Comparison of ENCODE assay signal across 8 mouse cellular contexts in the genomic region with DNA sequence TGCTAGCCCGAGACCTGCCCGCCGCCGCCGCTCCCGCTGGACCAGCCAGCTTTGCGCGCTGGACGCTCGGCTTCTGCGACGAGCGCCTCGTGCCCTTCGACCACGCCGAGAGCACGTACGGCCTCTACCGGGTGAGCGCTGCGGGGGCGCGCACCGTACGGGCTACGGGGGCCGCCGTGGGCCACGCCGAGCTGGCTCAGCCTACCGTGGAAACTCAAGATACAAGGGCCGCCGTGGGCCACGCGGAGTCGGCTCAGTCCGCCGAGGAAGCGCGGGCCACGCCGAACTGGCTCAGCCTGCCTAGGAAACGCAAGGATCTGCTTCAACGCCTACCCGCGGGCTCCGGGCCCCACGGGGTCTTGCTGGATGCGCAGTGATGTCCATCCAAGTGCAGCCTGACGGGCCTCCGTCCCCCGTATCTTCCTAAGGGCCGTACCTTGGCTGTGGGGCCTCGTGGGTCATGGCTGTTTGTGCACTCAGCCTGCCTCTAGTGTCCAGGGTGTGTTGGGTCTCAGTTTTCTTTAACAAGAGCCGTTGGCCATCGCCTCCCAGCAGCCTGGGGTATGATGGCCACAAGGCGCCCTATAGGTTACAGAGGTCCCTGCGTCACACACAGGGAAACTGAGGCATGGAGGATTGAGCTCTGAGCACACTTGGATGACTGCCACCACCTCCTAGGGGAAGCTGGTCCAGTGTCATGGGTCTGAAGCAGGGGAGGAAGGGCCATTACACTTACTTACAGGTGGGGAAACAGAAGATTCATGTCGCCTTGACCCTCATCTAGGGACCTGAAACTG. TPM values are rescaled to one million over a fixed set of nuclear protein-coding genes. Genes with fewer than 3 reads are reported as not detected.
DNase-seq lines count a peak whose midpoint lies in the region; ATAC-seq lines count a peak whose summit lies in the region.

No protein-coding gene starts in this region.

- H3K27me3 ChIP-seq in intestine, embryonic 16.5 days (replicated peaks; ENCODE audit: control insufficient read depth, insufficient read depth, low read length), result no peaks in the 10 kb centered on the region
- no peaks in the 10 kb centered on the region for H3K27me3 ChIP-seq in stomach, embryonic 14.5 days (ENCODE audit: control insufficient read depth, insufficient read depth, low read length)

- peak overlapping the region; percentile 87 for H3K4me3 ChIP-seq in intestine, embryonic 16.5 days (ENCODE audit: low read length)
- H3K4me3 ChIP-seq in stomach, embryonic 14.5 days (ENCODE audit: low read depth, low read length), result peak overlapping the region; percentile 90

- ATAC-seq in intestine, embryonic 16.5 days, result peak; percentile 77
- ATAC-seq in megakaryocyte progenitor cell, adult 5-6 weeks (replicated peaks; ENCODE audit: poor library complexity), result peak; percentile 15
- ATAC-seq in stomach, embryonic 14.5 days (ENCODE audit: insufficient number of reproducible peaks, insufficient read depth, low FRiP score, low read depth), result peak; percentile 68

- peak; percentile 80 for DNase-seq in embryo, embryonic 11 days
- DNase-seq in embryo, embryonic 9.5 days (ENCODE audit: extremely low spot score), result no peak
- peak; percentile 93 for DNase-seq in cerebellum, adult 9-11 months
- DNase-seq in gastrocnemius, postnatal 14 days, result peak; percentile 76
- DNase-seq in left cerebral cortex, postnatal 14 days (ENCODE audit: low spot score in 2 of 2), result peak; percentile 74 to 88

- peaks cover 24% of the 10 kb centered on the region for H3K4me1 ChIP-seq in intestine, embryonic 16.5 days (ENCODE audit: control insufficient read depth, insufficient read depth, low read length)
- H3K4me1 ChIP-seq in stomach, embryonic 14.5 days (ENCODE audit: control insufficient read depth, insufficient read depth, low read length), result peaks cover 18% of the 10 kb centered on the region; the same call in 1 of the 2 replicates

- intact Hi-C loops in gastrocnemius, postnatal 14 days (cut with DNase I; ENCODE audit: low total_unique reads), result no loop called here
- intact Hi-C loops in left cerebral cortex, postnatal 14 days (cut with DNase I), result loop anchor here (2.0 kb wide), 1 partner anchor 30 kb away; no protein-coding TSS in a partner anchor

- H3K4me2 ChIP-seq in intestine, embryonic 16.5 days (ENCODE audit: low read depth, low read length), result peak overlapping the region; percentile 96
- H3K4me2 ChIP-seq in stomach, embryonic 14.5 days (replicated peaks; ENCODE audit: low read depth, low read length), result peak overlapping the region; percentile 80

- H3K9me3 ChIP-seq in intestine, embryonic 16.5 days (ENCODE audit: control insufficient read depth, low read length), result no peaks in the 10 kb centered on the region
- H3K9me3 ChIP-seq in stomach, embryonic 14.5 days (ENCODE audit: control insufficient read depth, low read depth, low read length), result no peaks in the 10 kb centered on the region

- 4% methylated on average over 60 of the region's 60 CpGs for WGBS in intestine, embryonic 16.5 days
- 4% methylated on average over 60 of the region's 60 CpGs for WGBS in stomach, embryonic 14.5 days

- peak overlapping the region; percentile 97 for H3K9ac ChIP-seq in intestine, embryonic 16.5 days (ENCODE audit: low read depth, low read length)
- peak overlapping the region; percentile 89 for H3K9ac ChIP-seq in stomach, embryonic 14.5 days (replicated peaks; ENCODE audit: low read depth, low read length)

- no peaks in the 10 kb centered on the region for H3K36me3 ChIP-seq in intestine, embryonic 16.5 days (ENCODE audit: control insufficient read depth, insufficient read depth, low read length)
- H3K36me3 ChIP-seq in stomach, embryonic 14.5 days (ENCODE audit: control insufficient read depth, insufficient read depth, low read length), result peaks cover 6% of the 10 kb centered on the region

- peak overlapping the region; percentile 99 for H3K27ac ChIP-seq in intestine, embryonic 16.5 days (ENCODE audit: low read length)
- H3K27ac ChIP-seq in stomach, embryonic 14.5 days (ENCODE audit: low read length), result peak overlapping the region; percentile 97

RNA-seq across cellular contexts. Expression of a gene that starts 0.6 kb away (rescaled TPM):
- 10 to 100 TPM; 40.5 to 43.3 TPM for total RNA-seq in gastrocnemius, postnatal 14 days (2021)
- 244 and 252 TPM in 2 replicates for polyA plus RNA-seq in intestine, embryonic 16.5 days (2015; fragmentation: Nextera tagmentation; extraction: Ambion mirVana)
- 10 to 100 TPM; 54.4 to 55.4 TPM for total RNA-seq in left cerebral cortex, postnatal 14 days (2021)
- total RNA-seq in megakaryocyte progenitor cell, adult 5-6 weeks (2015), result 116 and 134 TPM in 2 replicates
- total RNA-seq in megakaryocyte progenitor cell, adult 5-6 weeks (2017), result 128 and 131 TPM in 2 replicates
- 258 and 266 TPM in 2 replicates for polyA plus RNA-seq in stomach, embryonic 14.5 days (2014; fragmentation: Nextera tagmentation; extraction: Ambion mirVana)

RNA-seq across cellular contexts. Expression of a gene that starts 4.9 kb away (rescaled TPM):
- under 1 TPM; 0.59 to 0.82 TPM for total RNA-seq in gastrocnemius, postnatal 14 days (2021)
- polyA plus RNA-seq in intestine, embryonic 16.5 days (2015; fragmentation: Nextera tagmentation; extraction: Ambion mirVana), result 3.0 and 3.5 TPM in 2 replicates
- 1 to 10 TPM; 3.3 TPM for total RNA-seq in left cerebral cortex, postnatal 14 days (2021)
- 6.5 and 10.2 TPM in 2 replicates for total RNA-seq in megakaryocyte progenitor cell, adult 5-6 weeks (2015)
- 1.00 and 5.3 TPM in 2 replicates for total RNA-seq in megakaryocyte progenitor cell, adult 5-6 weeks (2017)
- polyA plus RNA-seq in stomach, embryonic 14.5 days (2014; fragmentation: Nextera tagmentation; extraction: Ambion mirVana), result 3.4 and 4.5 TPM in 2 replicates

RNA-seq across cellular contexts. Expression of a gene that starts 18.2 kb away (rescaled TPM):
- 10 to 100 TPM; 35.6 to 39.3 TPM for total RNA-seq in gastrocnemius, postnatal 14 days (2021)
- 68.0 and 70.5 TPM in 2 replicates for polyA plus RNA-seq in intestine, embryonic 16.5 days (2015; fragmentation: Nextera tagmentation; extraction: Ambion mirVana)
- total RNA-seq in left cerebral cortex, postnatal 14 days (2021), result 10 to 100 TPM; 59.4 to 64.7 TPM
- 54.0 and 63.0 TPM in 2 replicates for total RNA-seq in megakaryocyte progenitor cell, adult 5-6 weeks (2015)
- total RNA-seq in megakaryocyte progenitor cell, adult 5-6 weeks (2017), result 62.0 and 67.2 TPM in 2 replicates
- 87.6 and 89.1 TPM in 2 replicates for polyA plus RNA-seq in stomach, embryonic 14.5 days (2014; fragmentation: Nextera tagmentation; extraction: Ambion mirVana)

RNA-seq across cellular contexts. Expression of a gene that starts 23.9 kb away (rescaled TPM):
- total RNA-seq in gastrocnemius, postnatal 14 days (2021), result 10 to 100 TPM; 29.9 to 50.8 TPM
- 21.0 and 24.3 TPM in 2 replicates for polyA plus RNA-seq in intestine, embryonic 16.5 days (2015; fragmentation: Nextera tagmentation; extraction: Ambion mirVana)
- 10 to 100 TPM; 82.0 to 84.3 TPM for total RNA-seq in left cerebral cortex, postnatal 14 days (2021)
- total RNA-seq in megakaryocyte progenitor cell, adult 5-6 weeks (2015), result 3.6 TPM in 2 replicates
- total RNA-seq in megakaryocyte progenitor cell, adult 5-6 weeks (2017), result 3.5 and 3.8 TPM in 2 replicates
- 28.2 and 29.4 TPM in 2 replicates for polyA plus RNA-seq in stomach, embryonic 14.5 days (2014; fragmentation: Nextera tagmentation; extraction: Ambion mirVana)

RNA-seq across cellular contexts. Expression of a gene that starts 26.2 kb away (rescaled TPM):
- total RNA-seq in gastrocnemius, postnatal 14 days (2021), result under 1 TPM in 1 of 2 experiments, not detected in 1; 0.18 TPM
- polyA plus RNA-seq in intestine, embryonic 16.5 days (2015; fragmentation: Nextera tagmentation; extraction: Ambion mirVana), result 0.06 TPM in 1 of 2 replicates, not detected in the other
- under 1 TPM in 1 of 2 experiments, not detected in 1; 0.15 TPM for total RNA-seq in left cerebral cortex, postnatal 14 days (2021)
- total RNA-seq in megakaryocyte progenitor cell, adult 5-6 weeks (2015), result not detected in 2 replicates
- not detected in 2 replicates for total RNA-seq in megakaryocyte progenitor cell, adult 5-6 weeks (2017)
- polyA plus RNA-seq in stomach, embryonic 14.5 days (2014; fragmentation: Nextera tagmentation; extraction: Ambion mirVana), result not detected in 2 replicates

Comparison
In these comparisons a context has a peak if more than half of its experiments do, and no peak if none do; other contexts are left out.
1. ATAC-seq: peak in every context shown above with its lines; median percentile 77 in intestine, embryonic 16.5 days; 68 in stomach, embryonic 14.5 days; 15 in megakaryocyte progenitor cell, adult 5-6 weeks.